Mouse (Mus musculus): Measurements from ENCODE around the gene Arhgap15. TPM values are rescaled to one million over a fixed set of nuclear protein-coding genes. Genes with fewer than 3 reads are reported as not detected.

Gene Arhgap15
- polyA plus RNA-seq, 1 experiment from 2014 or later, result 2.8 TPM

DNA sequence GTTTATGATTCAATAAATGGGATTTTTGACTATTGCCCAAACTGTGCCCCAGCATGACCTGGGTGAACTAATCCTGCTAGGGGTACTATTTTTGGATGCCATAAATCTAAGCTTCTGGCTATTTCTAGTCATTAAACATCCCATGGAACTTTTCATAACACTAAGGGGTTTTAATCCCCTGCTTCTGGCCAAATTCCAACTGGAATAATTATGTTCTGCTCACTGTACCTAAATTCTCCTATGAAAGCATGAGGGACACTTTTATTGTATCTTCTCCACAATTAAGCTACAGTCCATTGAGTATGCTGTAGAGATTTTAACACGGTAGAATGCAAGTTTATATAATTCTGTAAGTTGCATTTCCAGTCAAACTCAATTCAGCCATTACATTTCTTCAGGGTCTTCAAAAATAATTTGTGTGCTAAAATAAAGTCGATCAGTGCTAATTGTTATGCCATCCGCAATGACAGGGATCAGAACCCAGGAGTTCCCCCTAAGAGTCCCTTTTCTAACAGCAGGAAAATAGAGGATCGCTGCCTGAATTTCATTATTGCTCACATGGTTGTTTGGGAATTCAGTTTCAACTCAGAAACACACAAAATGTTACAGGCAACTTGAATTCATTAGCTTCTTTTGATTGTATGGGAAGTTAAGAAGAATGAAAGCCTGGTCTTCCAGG, 671.1 kb downstream of the Arhgap15 start:
- H3K27ac ChIP-seq (ENCODE audit: low read length), result no peak overlapping the region
- H3K4me3 ChIP-seq (replicated peaks; ENCODE audit: low read length), result no peak overlapping the region
- no peaks in the 10 kb centered on the region for H3K9me3 ChIP-seq (replicated peaks; ENCODE audit: control insufficient read depth, low read length)
- H3K27me3 ChIP-seq (ENCODE audit: control insufficient read depth, insufficient read depth, low read length), result no peaks in the 10 kb centered on the region
- H3K36me3 ChIP-seq (ENCODE audit: control insufficient read depth, insufficient read depth, low read length), result no peaks in the 10 kb centered on the region
- no peak for ATAC-seq (ENCODE audit: insufficient read depth, low FRiP score)
- H3K4me2 ChIP-seq (ENCODE audit: low read depth, low read length), result no peak overlapping the region
- no peaks in the 10 kb centered on the region; the same call in 1 of the 2 replicates for H3K4me1 ChIP-seq (ENCODE audit: control insufficient read depth, insufficient read depth, low read length)
- WGBS, result 83% methylated on average over 4 of the region's 4 CpGs
- no peak overlapping the region for H3K9ac ChIP-seq (ENCODE audit: low read length)

DNA sequence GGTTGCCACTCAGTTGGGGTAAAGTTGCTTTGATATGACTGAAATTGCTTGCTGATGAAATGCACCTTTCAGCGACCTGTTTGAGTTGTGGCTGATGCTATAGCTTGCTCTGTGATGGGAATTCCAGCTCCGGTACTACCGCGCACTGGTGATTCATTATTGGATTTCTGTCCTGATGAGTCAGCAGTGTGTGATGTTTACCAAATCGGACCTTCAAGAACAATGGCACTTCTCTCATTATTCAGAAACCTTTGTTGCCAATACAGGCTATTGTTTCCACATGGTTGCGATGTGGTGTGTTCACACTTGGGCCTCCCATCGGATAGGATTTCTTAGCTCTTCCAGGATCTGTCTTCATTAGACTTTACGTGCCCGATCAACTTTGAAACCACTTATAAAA, 681.9 kb downstream of the Arhgap15 start:
- Histone ChIP-seq H3K36me3 (ENCODE audit: control insufficient read depth, insufficient read depth, low read length) (no peaks in the 10 kb centered on the region), H3K27ac (ENCODE audit: low read length) (no peak overlapping the region), H3K9ac (ENCODE audit: low read length) (no peak overlapping the region), H3K4me1 (ENCODE audit: control insufficient read depth, insufficient read depth, low read length) (no peaks in the 10 kb centered on the region), H3K4me3 (replicated peaks; ENCODE audit: low read length) (no peak overlapping the region), H3K27me3 (ENCODE audit: control insufficient read depth, insufficient read depth, low read length) (no peaks in the 10 kb centered on the region), H3K9me3 (replicated peaks; ENCODE audit: control insufficient read depth, low read length) (no peaks in the 10 kb centered on the region), H3K4me2 (ENCODE audit: low read depth, low read length) (no peak overlapping the region)
- ATAC-seq (ENCODE audit: insufficient read depth, low FRiP score), result no peak
- 78% methylated on average over 9 of the region's 9 CpGs for WGBS

DNA sequence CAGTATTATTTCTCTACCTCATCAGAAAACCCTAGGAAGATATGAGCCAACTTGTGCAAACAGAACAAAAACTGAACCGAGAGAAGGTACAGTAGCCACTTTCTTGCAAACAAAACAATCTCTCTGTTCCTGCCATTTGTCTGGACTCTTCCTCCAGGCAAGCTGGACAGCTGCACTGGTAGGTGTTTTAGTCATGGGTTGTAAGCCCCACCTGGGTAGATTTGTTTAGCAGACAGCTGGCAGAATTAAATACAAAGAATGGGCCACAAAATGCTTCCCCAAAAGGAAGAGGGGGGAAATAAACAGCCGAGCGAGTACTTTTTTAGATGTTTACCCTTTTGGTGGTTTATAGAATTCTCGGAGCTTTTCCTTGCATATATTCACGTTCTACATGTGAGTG, 688.0 kb downstream of the Arhgap15 start:
- Histone ChIP-seq H3K27ac (ENCODE audit: low read length) (no peak overlapping the region), H3K9ac (ENCODE audit: low read length) (no peak overlapping the region), H3K4me3 (replicated peaks; ENCODE audit: low read length) (no peak overlapping the region), H3K4me2 (ENCODE audit: low read depth, low read length) (no peak overlapping the region), H3K4me1 (ENCODE audit: control insufficient read depth, insufficient read depth, low read length) (no peaks in the 10 kb centered on the region), H3K27me3 (ENCODE audit: control insufficient read depth, insufficient read depth, low read length) (no peaks in the 10 kb centered on the region), H3K36me3 (ENCODE audit: control insufficient read depth, insufficient read depth, low read length) (no peaks in the 10 kb centered on the region), H3K9me3 (replicated peaks; ENCODE audit: control insufficient read depth, low read length) (no peaks in the 10 kb centered on the region; the same call in 1 of the 2 replicates)
- 55% methylated on average over 5 of the region's 5 CpGs for WGBS
- ATAC-seq (ENCODE audit: insufficient read depth, low FRiP score), result no peak

DNA sequence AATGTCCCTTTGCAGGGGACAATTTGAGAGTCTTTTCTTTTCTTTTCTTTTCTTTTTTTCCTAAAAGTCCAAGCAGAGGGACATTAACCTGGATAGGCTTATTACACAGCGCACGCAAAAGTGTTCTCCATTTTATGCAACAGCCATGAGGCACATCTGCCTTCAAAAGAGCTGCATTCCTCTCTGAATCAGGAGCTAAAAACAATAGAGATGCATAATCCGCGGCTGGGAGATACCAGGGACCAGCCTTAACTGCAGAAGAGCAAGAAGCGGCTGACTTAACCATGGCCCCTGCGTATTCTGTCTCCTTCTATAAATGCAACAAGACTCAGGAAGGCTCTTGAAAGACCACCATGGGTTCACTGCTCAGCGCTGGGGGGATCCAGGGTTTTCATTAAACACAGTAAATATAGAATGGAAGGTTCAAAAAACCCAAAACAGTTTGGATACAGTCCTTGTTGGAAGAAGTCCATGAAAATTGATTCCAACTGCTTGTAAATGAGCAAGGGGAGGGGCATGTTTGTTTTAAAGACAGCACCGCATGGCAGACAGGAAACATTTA, 689.0 kb downstream of the Arhgap15 start:
- 72% methylated on average over 8 of the region's 8 CpGs for WGBS
- Histone ChIP-seq H3K4me2 (ENCODE audit: low read depth, low read length) (no peak overlapping the region), H3K9me3 (replicated peaks; ENCODE audit: control insufficient read depth, low read length) (no peaks in the 10 kb centered on the region; the same call in 1 of the 2 replicates), H3K36me3 (ENCODE audit: control insufficient read depth, insufficient read depth, low read length) (no peaks in the 10 kb centered on the region), H3K4me1 (ENCODE audit: control insufficient read depth, insufficient read depth, low read length) (no peaks in the 10 kb centered on the region), H3K27me3 (ENCODE audit: control insufficient read depth, insufficient read depth, low read length) (no peaks in the 10 kb centered on the region), H3K27ac (ENCODE audit: low read length) (no peak overlapping the region), H3K4me3 (replicated peaks; ENCODE audit: low read length) (no peak overlapping the region), H3K9ac (ENCODE audit: low read length) (no peak overlapping the region)
- ATAC-seq (ENCODE audit: insufficient read depth, low FRiP score), result no peak

DNA sequence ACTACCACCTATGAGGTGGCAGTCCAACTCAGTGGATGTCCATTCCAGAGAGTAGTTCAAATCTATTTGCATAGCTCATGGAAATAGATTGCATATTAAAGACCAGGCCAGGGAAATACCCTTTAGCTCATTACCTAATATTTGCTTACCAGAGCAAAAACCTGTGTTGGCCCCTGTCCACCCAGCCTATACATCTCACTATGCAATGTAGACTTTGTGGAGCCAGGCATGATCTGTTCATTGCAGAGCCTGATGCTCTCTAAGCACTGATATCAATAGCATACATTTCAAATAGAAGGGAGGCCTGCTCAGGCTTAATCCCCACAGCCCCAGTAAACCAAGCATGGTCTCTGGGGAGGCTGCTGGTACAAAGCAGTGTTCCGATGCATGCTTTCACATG, 689.4 kb downstream of the Arhgap15 start:
- no peaks in the 10 kb centered on the region for H3K4me1 ChIP-seq (ENCODE audit: control insufficient read depth, insufficient read depth, low read length)
- no peak overlapping the region for H3K9ac ChIP-seq (ENCODE audit: low read length)
- no peak for ATAC-seq (ENCODE audit: insufficient read depth, low FRiP score)
- no peak overlapping the region for H3K27ac ChIP-seq (ENCODE audit: low read length)
- no peaks in the 10 kb centered on the region; the same call in 1 of the 2 replicates for H3K9me3 ChIP-seq (replicated peaks; ENCODE audit: control insufficient read depth, low read length)
- H3K36me3 ChIP-seq (ENCODE audit: control insufficient read depth, insufficient read depth, low read length), result no peaks in the 10 kb centered on the region
- H3K27me3 ChIP-seq (ENCODE audit: control insufficient read depth, insufficient read depth, low read length), result no peaks in the 10 kb centered on the region
- 87% methylated on average over 1 of the region's 1 CpGs for WGBS
- no peak overlapping the region for H3K4me2 ChIP-seq (ENCODE audit: low read depth, low read length)
- no peak overlapping the region for H3K4me3 ChIP-seq (replicated peaks; ENCODE audit: low read length)

DNA sequence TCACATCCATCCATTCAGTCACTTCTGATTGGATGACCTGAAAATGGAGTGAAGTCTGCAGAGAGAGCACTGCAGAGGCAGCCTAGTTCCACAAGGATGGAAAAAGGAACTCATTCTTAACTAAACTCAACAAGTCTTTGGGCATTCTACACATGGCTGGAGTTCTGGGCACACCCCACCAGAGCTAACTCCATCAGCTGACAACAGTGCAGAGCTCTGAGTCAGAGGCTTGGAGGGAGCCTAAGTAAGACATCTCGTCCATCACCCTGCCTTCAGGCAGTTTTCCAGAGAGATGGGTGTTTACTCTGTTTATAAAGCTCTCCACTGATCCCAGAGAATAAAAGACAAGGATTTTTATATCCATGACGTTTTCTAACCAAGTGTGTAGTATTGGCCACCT, 696.3 kb downstream of the Arhgap15 start:
- Histone ChIP-seq H3K36me3 (ENCODE audit: control insufficient read depth, insufficient read depth, low read length) (no peaks in the 10 kb centered on the region), H3K4me1 (ENCODE audit: control insufficient read depth, insufficient read depth, low read length) (no peaks in the 10 kb centered on the region), H3K4me3 (replicated peaks; ENCODE audit: low read length) (no peak overlapping the region), H3K9ac (ENCODE audit: low read length) (no peak overlapping the region), H3K27ac (ENCODE audit: low read length) (no peak overlapping the region), H3K27me3 (ENCODE audit: control insufficient read depth, insufficient read depth, low read length) (no peaks in the 10 kb centered on the region), H3K9me3 (replicated peaks; ENCODE audit: control insufficient read depth, low read length) (no peaks in the 10 kb centered on the region; the same call in 1 of the 2 replicates), H3K4me2 (ENCODE audit: low read depth, low read length) (no peak overlapping the region)
- WGBS, result 45% methylated on average over 2 of the region's 2 CpGs
- ATAC-seq (ENCODE audit: insufficient read depth, low FRiP score), result no peak

Other genes with a start within 250 kb of the Arhgap15 start
- 0.54 and 1.4 TPM in 2 replicates for gene Kynu, start 193.5 kb upstream of the Arhgap15 start, polyA plus RNA-seq (2015; fragmentation: Nextera tagmentation; extraction: Ambion mirVana)

Data from stomach, embryonic 16.5 days (tissue).